Mouse (Mus musculus): Measurements from ENCODE around the gene Rhbdl2. TPM values are rescaled to one million over a fixed set of nuclear protein-coding genes. Genes with fewer than 3 reads are reported as not detected.

The Rhbdl2 gene
- 5.5 and 5.8 TPM in 2 replicates for polyA plus RNA-seq (2015; fragmentation: Nextera tagmentation; extraction: Ambion mirVana)

- H3K27ac ChIP-seq (ENCODE audit: low read depth, low read length): peak within 1 kb of the TSS; percentile 54
- H3K9ac ChIP-seq (ENCODE audit: low read depth, low read length): peak within 1 kb of the TSS; percentile 26; the same call in 1 of the 2 replicates
- peak within 1 kb of the TSS; percentile 28 for H3K4me3 ChIP-seq (ENCODE audit: low read depth, low read length)
- TF ChIP-seq CTCF (IDR thresholded peaks at IDR 0.05; ENCODE audit: low read depth): peak; percentile 15; the same call in 1 of the 2 replicates
- ATAC-seq: peak; percentile 77
- no peaks in the 10 kb centered on the region; the same call in 1 of the 2 replicates for H3K4me1 ChIP-seq (replicated peaks; ENCODE audit: control insufficient read depth, insufficient read depth, low read length)
- no peaks in the 10 kb centered on the region for H3K36me3 ChIP-seq (ENCODE audit: control insufficient read depth, insufficient read depth)
- peak within 1 kb of the TSS; percentile 55 for H3K4me2 ChIP-seq (replicated peaks; ENCODE audit: low read depth)
- WGBS: 32% methylated on average over 12 of the region's 12 CpGs
- no peaks in the 10 kb centered on the region for H3K9me3 ChIP-seq (ENCODE audit: control insufficient read depth)
- no peaks in the 10 kb centered on the region for H3K27me3 ChIP-seq (replicated peaks; ENCODE audit: control insufficient read depth, insufficient read depth, low read length)
These were observed at the start of gene Rhbdl2 for GRCm38 (mm10) chr4:123787191-123787985. Gene Rhbdl2, plus strand, starts transcription at chr4:123787874.

GRCm38 (mm10) chr4:123738708-123739107 is 49.0 kb upstream of the Rhbdl2 start:
- Histone ChIP-seq H3K4me1 (replicated peaks; ENCODE audit: control insufficient read depth, insufficient read depth, low read length) (no peaks in the 10 kb centered on the region), H3K27ac (ENCODE audit: low read depth, low read length) (no peak overlapping the region), H3K27me3 (replicated peaks; ENCODE audit: control insufficient read depth, insufficient read depth, low read length) (no peaks in the 10 kb centered on the region), H3K36me3 (ENCODE audit: control insufficient read depth, insufficient read depth) (peaks cover 57% of the 10 kb centered on the region), H3K9ac (ENCODE audit: low read depth, low read length) (no peak overlapping the region), H3K4me3 (ENCODE audit: low read depth, low read length) (no peak overlapping the region), H3K9me3 (ENCODE audit: control insufficient read depth) (no peaks in the 10 kb centered on the region), H3K4me2 (replicated peaks; ENCODE audit: low read depth) (no peak overlapping the region)
- ATAC-seq: no peak
- TF ChIP-seq CTCF (IDR thresholded peaks at IDR 0.05; ENCODE audit: low read depth): no peak
- WGBS: 94% methylated on average over 4 of the region's 4 CpGs

DNA sequence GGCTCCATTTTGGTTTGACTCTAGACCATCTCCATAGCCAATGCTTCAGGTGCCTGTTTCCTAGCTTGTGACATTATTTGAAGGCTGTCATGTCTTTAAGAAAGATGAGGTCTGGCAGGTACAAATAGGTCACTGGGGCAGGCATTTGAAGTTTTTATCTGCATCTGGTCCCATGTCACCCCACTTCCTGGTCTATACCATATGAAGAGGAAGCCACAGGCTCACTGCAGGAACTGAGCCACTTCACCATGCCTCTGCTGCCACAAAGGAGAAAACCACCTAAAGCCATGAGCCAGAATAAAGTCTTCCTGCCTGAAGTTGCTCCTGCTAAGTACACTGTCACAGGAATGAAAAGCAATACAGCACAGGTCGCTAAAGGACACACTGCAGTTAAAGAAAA is 44.8 kb upstream of the Rhbdl2 start:
- H3K9ac ChIP-seq (ENCODE audit: low read depth, low read length): no peak overlapping the region
- no peak for TF ChIP-seq CTCF (IDR thresholded peaks at IDR 0.05; ENCODE audit: low read depth)
- H3K4me3 ChIP-seq (ENCODE audit: low read depth, low read length): no peak overlapping the region
- no peaks in the 10 kb centered on the region for H3K9me3 ChIP-seq (ENCODE audit: control insufficient read depth)
- no peak for ATAC-seq
- no peak overlapping the region for H3K4me2 ChIP-seq (replicated peaks; ENCODE audit: low read depth)
- WGBS: 89% methylated on average over 1 of the region's 1 CpGs
- H3K27me3 ChIP-seq (replicated peaks; ENCODE audit: control insufficient read depth, insufficient read depth, low read length): no peaks in the 10 kb centered on the region
- peaks cover 37% of the 10 kb centered on the region for H3K36me3 ChIP-seq (ENCODE audit: control insufficient read depth, insufficient read depth)
- H3K4me1 ChIP-seq (replicated peaks; ENCODE audit: control insufficient read depth, insufficient read depth, low read length): no peaks in the 10 kb centered on the region
- H3K27ac ChIP-seq (ENCODE audit: low read depth, low read length): no peak overlapping the region

GRCm38 (mm10) chr4:123745221-123745775 is 42.4 kb upstream of the Rhbdl2 start:
- Histone ChIP-seq H3K27me3 (replicated peaks; ENCODE audit: control insufficient read depth, insufficient read depth, low read length) (no peaks in the 10 kb centered on the region), H3K36me3 (ENCODE audit: control insufficient read depth, insufficient read depth) (peaks cover 16% of the 10 kb centered on the region), H3K4me1 (replicated peaks; ENCODE audit: control insufficient read depth, insufficient read depth, low read length) (no peaks in the 10 kb centered on the region), H3K9me3 (ENCODE audit: control insufficient read depth) (no peaks in the 10 kb centered on the region), H3K27ac (ENCODE audit: low read depth, low read length) (no peak overlapping the region), H3K4me2 (replicated peaks; ENCODE audit: low read depth) (no peak overlapping the region), H3K9ac (ENCODE audit: low read depth, low read length) (no peak overlapping the region), H3K4me3 (ENCODE audit: low read depth, low read length) (no peak overlapping the region)
- TF ChIP-seq CTCF (IDR thresholded peaks at IDR 0.05; ENCODE audit: low read depth): no peak
- ATAC-seq: no peak
- 86% methylated on average over 4 of the region's 4 CpGs for WGBS

DNA sequence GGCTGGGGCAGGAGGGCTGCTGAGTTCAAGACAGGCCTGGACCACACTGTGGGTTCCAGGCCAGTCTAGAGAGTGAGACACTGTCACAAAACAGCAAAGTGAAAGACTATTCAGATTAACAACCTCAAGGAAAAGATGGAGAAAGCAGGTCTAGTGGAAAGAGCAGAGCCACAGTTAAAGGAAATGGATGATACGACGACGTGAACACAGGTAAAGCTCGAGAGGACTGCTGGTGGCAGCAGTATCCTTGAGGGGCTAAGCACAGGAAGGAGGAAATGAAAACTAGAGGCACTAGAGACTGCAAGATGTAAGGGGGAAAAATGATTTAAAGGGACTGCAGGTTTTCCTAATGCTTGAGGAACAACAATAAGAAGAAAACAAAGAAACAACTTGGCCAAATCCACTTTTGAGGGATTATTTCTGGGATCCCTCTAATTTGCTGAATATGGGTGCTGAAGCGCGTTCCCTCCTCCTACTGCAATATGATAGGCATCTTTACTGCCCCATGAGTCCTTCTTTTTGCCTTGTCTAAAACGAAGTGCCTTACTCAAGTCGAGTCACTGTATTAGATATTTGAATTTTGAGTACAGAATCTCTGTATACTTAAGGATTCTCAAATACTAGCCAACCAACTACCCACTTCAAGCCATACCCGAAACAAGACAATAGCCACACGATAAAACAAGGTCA is 38.8 kb upstream of the Rhbdl2 start:
- ATAC-seq: no peak
- TF ChIP-seq CTCF (IDR thresholded peaks at IDR 0.05; ENCODE audit: low read depth): peak; percentile 6; the same call in 1 of the 2 replicates
- Histone ChIP-seq H3K4me2 (replicated peaks; ENCODE audit: low read depth) (peak overlapping the region; percentile 93), H3K36me3 (ENCODE audit: control insufficient read depth, insufficient read depth) (no peaks in the 10 kb centered on the region), H3K9me3 (ENCODE audit: control insufficient read depth) (no peaks in the 10 kb centered on the region), H3K27ac (ENCODE audit: low read depth, low read length) (peak overlapping the region; percentile 95; the same call in 1 of the 2 replicates), H3K9ac (ENCODE audit: low read depth, low read length) (peak overlapping the region; percentile 97), H3K4me3 (ENCODE audit: low read depth, low read length) (peak overlapping the region; percentile 99), H3K27me3 (replicated peaks; ENCODE audit: control insufficient read depth, insufficient read depth, low read length) (no peaks in the 10 kb centered on the region), H3K4me1 (replicated peaks; ENCODE audit: control insufficient read depth, insufficient read depth, low read length) (no peaks in the 10 kb centered on the region)
- WGBS: 6% methylated on average over 10 of the region's 10 CpGs
